Comparison of ENCODE assay signal across 21 mouse cellular contexts in the genomic region with DNA sequence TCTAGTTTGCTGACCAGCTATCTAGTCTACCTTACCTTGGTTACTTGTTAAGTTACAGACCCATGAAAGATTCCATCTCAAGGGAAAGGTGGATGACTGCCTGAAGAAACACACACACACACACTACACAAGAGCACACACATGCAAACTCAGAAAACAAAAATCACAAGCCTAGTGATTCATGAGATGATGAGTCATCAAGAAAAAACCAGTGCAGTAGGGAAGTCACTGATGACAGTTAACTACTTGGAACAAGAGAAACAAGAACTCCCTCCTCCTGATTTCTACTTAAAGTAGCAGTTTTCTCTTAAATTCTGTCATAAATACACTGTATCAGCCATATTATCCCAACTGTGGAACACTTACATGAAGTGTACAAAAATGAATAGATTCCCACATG. TPM values are rescaled to one million over a fixed set of nuclear protein-coding genes. Genes with fewer than 3 reads are reported as not detected.
DNase-seq lines count a peak whose midpoint lies in the region.
"Had no signal": no experiment of that assay in that cellular context is flagged by ENCODE, and none has a peak within 500 bp of the region (broad histone marks: within the 10 kb centered on the region; RNA-seq: fewer than 3 reads in every experiment).

No protein-coding gene starts in this region.

- no peaks in the 10 kb centered on the region for H3K27me3 ChIP-seq in limb, embryonic 10.5 days (ENCODE audit: low read depth, poor library complexity, severe bottlenecking)
- H3K27me3 ChIP-seq: embryonic facial prominence, embryonic 13.5 days; forebrain, embryonic 13.5 days; hindbrain, embryonic 12.5 days had no signal

- no peak overlapping the region for H3K4me3 ChIP-seq in macrophage (ENCODE audit: inconsistent target)
- H3K4me3 ChIP-seq in limb, embryonic 10.5 days = no peak overlapping the region
- H3K4me3 ChIP-seq: embryonic facial prominence, embryonic 13.5 days; forebrain, embryonic 13.5 days; heart, embryonic 10.5 days; hindbrain, embryonic 12.5 days had no signal

- H3K9me3 ChIP-seq in limb, embryonic 10.5 days (replicated peaks) = no peaks in the 10 kb centered on the region
- H3K9me3 ChIP-seq: embryonic facial prominence, embryonic 13.5 days; forebrain, embryonic 13.5 days; heart, embryonic 10.5 days; hindbrain, embryonic 12.5 days had no signal

- DNase-seq in 3T3-L1 (ENCODE audit: low read depth, low spot score) (peak; percentile 60), MN1 (ENCODE audit: low spot score) (peak; percentile 43)
- peak; percentile 49 for DNase-seq in brain, adult 2 months (ENCODE audit: low read depth, low spot score)
- no peak for DNase-seq in left cerebral cortex, postnatal 36 days (ENCODE audit: low spot score in 2 of 2)
- DNase-seq in layer of hippocampus, adult 18-20 months (ENCODE audit: low spot score in 2 of 2) = no peak
- DNase-seq in limb, embryonic 10.5 days (ENCODE audit: low spot score) = no peak
- no peak for DNase-seq in kidney, postnatal 25 days
- DNase-seq: adrenal gland, postnatal 14 days; cerebellum, adult 2 months; cerebellum, postnatal 10 days; forebrain, postnatal 0 days; gastrocnemius, postnatal 36 days; heart, adult 18-20 months; heart, postnatal 10 days; heart, postnatal 4 days; kidney, adult 11 months had no signal

- H3K36me3 ChIP-seq in macrophage (ENCODE audit: inconsistent target) = no peaks in the 10 kb centered on the region
- 0 out of 2 replicates have a peak, but pooled peaks cover 2% of the 10 kb centered on the region for H3K36me3 ChIP-seq in limb, embryonic 10.5 days
- H3K36me3 ChIP-seq: heart, embryonic 10.5 days had no signal

- H3K79me2 ChIP-seq in macrophage (ENCODE audit: inconsistent target) = no peaks in the 10 kb centered on the region

- H3K4me1 ChIP-seq in limb, embryonic 10.5 days = no peaks in the 10 kb centered on the region
- H3K4me1 ChIP-seq: embryonic facial prominence, embryonic 13.5 days; heart, embryonic 10.5 days had no signal

- peak overlapping the region; percentile 77 for H3K27ac ChIP-seq in macrophage
- H3K27ac ChIP-seq in limb, embryonic 10.5 days = no peak overlapping the region
- H3K27ac ChIP-seq: embryonic facial prominence, embryonic 13.5 days; forebrain, embryonic 13.5 days; heart, embryonic 10.5 days; hindbrain, embryonic 12.5 days had no signal

- intact Hi-C loops in left cerebral cortex, postnatal 36 days (cut with DNase I) = no loop called here

RNA-seq across cellular contexts. Expression of gene Tspyl4, which starts 9.8 kb away (rescaled TPM):
- 10 to 100 TPM in 1 of 26 experiments, 1 to 10 TPM in 19, under 1 TPM in 6; 0.62 to 11.7 (median 2.3) TPM for total RNA-seq in macrophage (2018; cell fraction: chromatin; rRNA removed)
- total RNA-seq in macrophage (2018; cell fraction: cytosol; rRNA removed) = 10 to 100 TPM in 15 of 26 experiments, 1 to 10 TPM in 11; 4.9 to 15.0 (median 10.5) TPM
- 10 to 100 TPM in 6 of 26 experiments, 1 to 10 TPM in 20; 2.6 to 31.1 (median 5.2) TPM for total RNA-seq in macrophage (2018; cell fraction: nucleus; rRNA removed)
- 5.7 to 7.8 TPM (median 7.4 TPM) in 3 replicates for polyA plus RNA-seq in macrophage (2018)
- total RNA-seq in left cerebral cortex, postnatal 36 days (2021) = 100 to 1,000 TPM; 363 to 401 TPM
- total RNA-seq in layer of hippocampus, adult 18-20 months (2021) = 100 to 1,000 TPM; 378 TPM
- 14.9 and 22.9 TPM in 2 replicates for polyA plus RNA-seq in limb, embryonic 10.5 days (2016; fragmentation: Nextera tagmentation; extraction: Ambion mirVana)

RNA-seq across cellular contexts. Expression of gene Tspyl1, which starts 25.1 kb away (rescaled TPM):
- total RNA-seq in macrophage (2018; cell fraction: chromatin; rRNA removed) = 10 to 100 TPM; 10.7 to 45.7 (median 26.9) TPM
- total RNA-seq in macrophage (2018; cell fraction: cytosol; rRNA removed) = 10 to 100 TPM; 57.1 to 78.8 (median 66.3) TPM
- 100 to 1,000 TPM in 1 of 26 experiments, 10 to 100 TPM in 25; 31.5 to 102 (median 64.7) TPM for total RNA-seq in macrophage (2018; cell fraction: nucleus; rRNA removed)
- 38.3 to 64.8 TPM (median 43.1 TPM) in 3 replicates for polyA plus RNA-seq in macrophage (2018)
- 100 to 1,000 TPM; 155 to 166 TPM for total RNA-seq in left cerebral cortex, postnatal 36 days (2021)
- 100 to 1,000 TPM; 177 to 179 TPM for total RNA-seq in layer of hippocampus, adult 18-20 months (2021)
- 57.7 and 69.3 TPM in 2 replicates for polyA plus RNA-seq in limb, embryonic 10.5 days (2016; fragmentation: Nextera tagmentation; extraction: Ambion mirVana)

Comparison
In these comparisons a context has a peak if more than half of its experiments do, and no peak if none do; other contexts are left out.
1. DNase-seq: peak in 3T3-L1 (single experiment), MN1 (single experiment) and brain, adult 2 months (single experiment); none in left cerebral cortex, postnatal 36 days (0 of 2), layer of hippocampus, adult 18-20 months (0 of 2), limb, embryonic 10.5 days (single experiment) and kidney, postnatal 25 days (0 of 2).